ENCODE assay signal across 22 mouse cellular contexts in genomic region chr2:29473907-29474306, GRCm38 (mm10).
A peak's percentile ranks its signal among the peaks of the same experiment; 100 is the strongest.
DNase-seq lines count a peak whose midpoint lies in the region; ATAC-seq lines count a peak whose summit lies in the region.
"Had no signal": no experiment of that assay in that cellular context is flagged by ENCODE, and none has a peak within 500 bp of the region (broad histone marks: within the 10 kb centered on the region; RNA-seq: fewer than 3 reads in every experiment).

No protein-coding gene starts in this region.

- H3K9me3 ChIP-seq in hindbrain, embryonic 13.5 days = no peaks in the 10 kb centered on the region
- H3K9me3 ChIP-seq in hindbrain, embryonic 10.5 days = no peaks in the 10 kb centered on the region
- no peaks in the 10 kb centered on the region for H3K9me3 ChIP-seq in neural tube, embryonic 11.5 days (ENCODE audit: control insufficient read depth, low read length)
- no peaks in the 10 kb centered on the region for H3K9me3 ChIP-seq in neural tube, embryonic 15.5 days (replicated peaks)
- no peaks in the 10 kb centered on the region for H3K9me3 ChIP-seq in neural tube, embryonic 13.5 days
- H3K9me3 ChIP-seq: embryonic facial prominence, embryonic 12.5 days; G1E; heart, embryonic 12.5 days had no signal

- peak overlapping the region; percentile 44; the same call in 1 of the 2 replicates for H3K27ac ChIP-seq in hindbrain, embryonic 13.5 days
- no peak overlapping the region for H3K27ac ChIP-seq in hindbrain, embryonic 10.5 days
- no peak overlapping the region for H3K27ac ChIP-seq in neural tube, embryonic 11.5 days (ENCODE audit: low read depth, low read length)
- H3K27ac ChIP-seq in neural tube, embryonic 15.5 days (replicated peaks) = no peak overlapping the region
- H3K27ac ChIP-seq in neural tube, embryonic 13.5 days (replicated peaks) = 0 out of 2 replicates have a peak overlapping the region, but pooled peaks have one; percentile 23
- H3K27ac ChIP-seq: embryonic facial prominence, embryonic 12.5 days; gastrocnemius, adult 2 months; hindbrain, embryonic 14.5 days had no signal

- no peak overlapping the region for H3K4me3 ChIP-seq in hindbrain, embryonic 13.5 days
- no peak overlapping the region for H3K4me3 ChIP-seq in hindbrain, embryonic 10.5 days
- H3K4me3 ChIP-seq in neural tube, embryonic 11.5 days (ENCODE audit: low read depth, low read length) = no peak overlapping the region
- no peak overlapping the region for H3K4me3 ChIP-seq in neural tube, embryonic 15.5 days (replicated peaks)
- H3K4me3 ChIP-seq in neural tube, embryonic 13.5 days = no peak overlapping the region
- H3K4me3 ChIP-seq: embryonic facial prominence, embryonic 12.5 days; gastrocnemius, adult 2 months; heart, embryonic 12.5 days had no signal

- H3K27me3 ChIP-seq in hindbrain, embryonic 13.5 days = no peaks in the 10 kb centered on the region
- H3K27me3 ChIP-seq in hindbrain, embryonic 10.5 days (ENCODE audit: insufficient read depth, poor library complexity, severe bottlenecking) = no peaks in the 10 kb centered on the region
- H3K27me3 ChIP-seq in neural tube, embryonic 11.5 days (ENCODE audit: control insufficient read depth, insufficient read depth, low read length) = no peaks in the 10 kb centered on the region
- no peaks in the 10 kb centered on the region for H3K27me3 ChIP-seq in neural tube, embryonic 15.5 days (replicated peaks)
- no peaks in the 10 kb centered on the region for H3K27me3 ChIP-seq in neural tube, embryonic 13.5 days
- H3K27me3 ChIP-seq: embryonic facial prominence, embryonic 12.5 days; heart, embryonic 12.5 days had no signal

- DNase-seq in hindbrain, embryonic 10.5 days (ENCODE audit: low spot score) = no peak
- DNase-seq in neural tube, embryonic 11.5 days (ENCODE audit: low spot score) = peak; percentile 46
- DNase-seq in retina, postnatal 1 day = peak; percentile 67
- DNase-seq: adrenal gland, postnatal 10 days; B cell, adult 2 months; cerebellum, adult 11 months; cerebellum, adult 8-10 months; cerebellum, postnatal 14 days; embryo, embryonic 11 days; gastrocnemius, adult 2 months; gastrocnemius, postnatal 25 days had no signal

- H3K4me1 ChIP-seq in hindbrain, embryonic 13.5 days (replicated peaks) = peaks cover 28% of the 10 kb centered on the region
- peaks cover 17% of the 10 kb centered on the region for H3K4me1 ChIP-seq in hindbrain, embryonic 10.5 days (replicated peaks)
- peaks cover 5% of the 10 kb centered on the region; the same call in 1 of the 2 replicates for H3K4me1 ChIP-seq in neural tube, embryonic 11.5 days (ENCODE audit: control insufficient read depth, insufficient read depth, low read length)
- peaks cover 9% of the 10 kb centered on the region for H3K4me1 ChIP-seq in neural tube, embryonic 15.5 days
- peaks cover 27% of the 10 kb centered on the region for H3K4me1 ChIP-seq in neural tube, embryonic 13.5 days (replicated peaks)
- H3K4me1 ChIP-seq: embryonic facial prominence, embryonic 12.5 days had no signal

- ATAC-seq in hindbrain, embryonic 13.5 days (ENCODE audit: low FRiP score) = no peak; the same call in 1 of the 2 replicates
- no peak for ATAC-seq in neural tube, embryonic 11.5 days (ENCODE audit: insufficient read depth, low FRiP score, low TSS enrichment)
- ATAC-seq in neural tube, embryonic 15.5 days (ENCODE audit: low FRiP score) = no peak
- peak; percentile 59; the same call in 1 of the 2 replicates for ATAC-seq in neural tube, embryonic 13.5 days (ENCODE audit: low read depth)
- no peak for ATAC-seq in erythroblast, adult 5-6 weeks (replicated peaks; ENCODE audit: low FRiP score, poor library complexity, severe bottlenecking)
- ATAC-seq: CD4-positive, CD25-positive, alpha-beta regulatory T cell, adult 4 months; forebrain, embryonic 14.5 days; inflammation-experienced regulatory T-cells, adult 6 months had no signal

- whole genome bisulfite sequencing in hindbrain, embryonic 13.5 days = 42% methylated on average over 2 of the region's 2 CpGs
- WGBS in hindbrain, embryonic 10.5 days = 56% methylated on average over 2 of the region's 2 CpGs
- WGBS in neural tube, embryonic 11.5 days = 44% methylated on average over 2 of the region's 2 CpGs
- 31% methylated on average over 2 of the region's 2 CpGs for WGBS in neural tube, embryonic 15.5 days
- WGBS in neural tube, embryonic 13.5 days = 18% methylated on average over 2 of the region's 2 CpGs

- no peak overlapping the region for H3K9ac ChIP-seq in hindbrain, embryonic 13.5 days
- H3K9ac ChIP-seq in neural tube, embryonic 11.5 days (ENCODE audit: low read length) = no peak overlapping the region
- no peak overlapping the region for H3K9ac ChIP-seq in neural tube, embryonic 15.5 days (replicated peaks)
- H3K9ac ChIP-seq in neural tube, embryonic 13.5 days = no peak overlapping the region
- H3K9ac ChIP-seq: embryonic facial prominence, embryonic 12.5 days; heart, embryonic 12.5 days; hindbrain, embryonic 14.5 days had no signal

- H3K4me2 ChIP-seq in hindbrain, embryonic 13.5 days = no peak overlapping the region
- H3K4me2 ChIP-seq in neural tube, embryonic 11.5 days (ENCODE audit: low read depth) = no peak overlapping the region
- H3K4me2 ChIP-seq in neural tube, embryonic 15.5 days = no peak overlapping the region
- H3K4me2 ChIP-seq in neural tube, embryonic 13.5 days = no peak overlapping the region
- H3K4me2 ChIP-seq: embryonic facial prominence, embryonic 12.5 days; heart, embryonic 12.5 days; hindbrain, embryonic 14.5 days had no signal

- no peaks in the 10 kb centered on the region; the same call in 1 of the 2 replicates for H3K36me3 ChIP-seq in hindbrain, embryonic 13.5 days
- no peaks in the 10 kb centered on the region for H3K36me3 ChIP-seq in hindbrain, embryonic 10.5 days
- H3K36me3 ChIP-seq in neural tube, embryonic 11.5 days (ENCODE audit: control insufficient read depth, insufficient read depth, low read length) = no peaks in the 10 kb centered on the region
- no peaks in the 10 kb centered on the region for H3K36me3 ChIP-seq in neural tube, embryonic 15.5 days
- H3K36me3 ChIP-seq in neural tube, embryonic 13.5 days = no peaks in the 10 kb centered on the region
- H3K36me3 ChIP-seq: embryonic facial prominence, embryonic 12.5 days; heart, embryonic 12.5 days had no signal

Comparison
In these comparisons a context has a peak if more than half of its experiments do, and no peak if none do; other contexts are left out.
1. H3K27ac ChIP-seq: peak in hindbrain, embryonic 13.5 days (single experiment) and neural tube, embryonic 13.5 days (single experiment); none in hindbrain, embryonic 10.5 days (single experiment), neural tube, embryonic 11.5 days (single experiment) and neural tube, embryonic 15.5 days (single experiment).